Mouse (Mus musculus): ENCODE measurements around the gene Zdhhc14.

Gene Zdhhc14

DNA sequence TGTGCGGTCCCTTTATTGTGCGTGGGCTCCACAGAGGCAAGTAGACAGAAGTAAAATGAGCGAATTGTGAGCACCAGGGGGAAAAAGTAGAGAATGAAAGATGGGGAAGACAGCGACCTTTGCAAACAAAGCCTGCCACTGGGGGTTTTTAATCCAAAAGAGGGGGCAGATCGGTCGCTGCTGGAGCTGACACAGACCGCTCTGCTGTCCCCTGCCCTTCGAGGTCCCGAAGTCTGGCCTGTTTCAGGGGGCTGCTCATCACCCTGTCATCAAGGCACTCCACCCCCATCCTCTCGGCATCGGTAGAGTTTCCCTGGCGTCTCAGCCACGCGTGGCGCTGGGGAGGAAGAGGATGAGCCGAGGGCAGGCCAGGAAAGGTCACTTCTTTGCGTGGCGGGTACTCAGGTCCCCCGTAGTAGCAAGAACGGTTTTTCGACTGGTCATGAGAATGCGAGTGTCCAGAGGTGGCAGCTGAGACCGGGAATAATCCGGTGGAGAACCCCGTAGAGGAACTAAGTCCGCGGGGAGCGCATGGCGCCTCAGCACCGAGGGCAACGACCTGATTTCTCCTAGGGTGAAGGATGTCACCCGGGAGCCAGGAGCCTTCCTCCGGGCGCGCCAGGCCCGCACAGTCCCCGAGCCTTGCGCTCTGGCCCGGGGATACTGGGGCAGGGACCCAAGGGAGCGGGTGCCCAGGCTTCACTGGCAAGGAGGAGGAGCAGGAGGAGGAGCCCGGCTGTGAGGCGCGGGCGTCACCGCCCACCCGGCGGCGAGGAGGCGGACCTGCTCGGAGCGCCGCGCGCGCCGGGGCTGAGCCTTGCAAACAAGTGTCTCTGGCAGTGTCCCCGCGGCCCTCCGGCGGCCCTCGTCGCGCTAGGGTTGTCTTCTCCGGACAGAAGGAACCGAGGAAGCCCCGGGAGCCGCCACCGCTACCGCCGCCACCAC, at the start of gene Zdhhc14:
TSS of gene Zdhhc14 (plus strand) at position 757 of the 945 bp plus-strand sequence.
- DNase-seq, result peak; percentile 89 to 94

DNA sequence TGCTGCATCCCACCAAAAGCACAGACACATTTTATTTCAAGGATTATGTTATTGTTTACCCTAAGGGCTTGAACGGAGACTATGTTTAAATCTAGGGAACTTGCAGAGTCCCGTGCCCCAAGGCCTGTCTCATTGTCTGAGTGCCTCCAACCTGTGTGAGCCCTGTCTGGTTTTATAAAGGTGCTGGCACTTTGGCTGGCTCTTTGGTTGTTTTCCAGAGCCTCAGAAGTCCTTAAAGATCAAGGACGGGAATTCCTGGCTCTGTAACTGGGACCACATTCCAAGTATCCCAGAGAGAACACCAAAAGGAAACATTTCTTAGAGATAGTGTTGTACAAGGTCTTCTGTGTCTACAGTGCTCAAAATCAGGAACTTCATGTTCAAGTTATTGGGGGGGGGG, 49.1 kb upstream of the Zdhhc14 start:
- no peak for DNase-seq

DNA sequence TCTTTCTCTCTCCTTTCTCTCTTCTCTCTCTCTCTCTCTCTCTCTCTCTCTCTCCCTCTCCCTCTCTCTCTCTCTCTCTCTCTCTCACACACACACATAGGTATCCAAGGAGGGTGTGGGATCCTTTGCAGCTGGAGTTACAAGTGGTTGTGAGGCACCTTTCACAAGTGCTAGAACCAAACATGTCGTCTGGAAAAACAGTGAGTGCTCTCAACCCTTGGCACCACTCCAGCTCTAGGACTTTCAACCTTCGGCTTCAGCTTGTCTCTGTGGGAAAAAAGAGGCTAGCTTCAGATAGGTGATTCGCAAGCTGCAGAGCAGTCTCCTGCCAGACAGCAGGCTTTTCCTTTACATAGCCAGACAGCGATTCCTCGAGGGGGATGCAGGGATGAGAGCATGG, 48.6 kb upstream of the Zdhhc14 start:
- peak; percentile 31 to 52 for DNase-seq

DNA sequence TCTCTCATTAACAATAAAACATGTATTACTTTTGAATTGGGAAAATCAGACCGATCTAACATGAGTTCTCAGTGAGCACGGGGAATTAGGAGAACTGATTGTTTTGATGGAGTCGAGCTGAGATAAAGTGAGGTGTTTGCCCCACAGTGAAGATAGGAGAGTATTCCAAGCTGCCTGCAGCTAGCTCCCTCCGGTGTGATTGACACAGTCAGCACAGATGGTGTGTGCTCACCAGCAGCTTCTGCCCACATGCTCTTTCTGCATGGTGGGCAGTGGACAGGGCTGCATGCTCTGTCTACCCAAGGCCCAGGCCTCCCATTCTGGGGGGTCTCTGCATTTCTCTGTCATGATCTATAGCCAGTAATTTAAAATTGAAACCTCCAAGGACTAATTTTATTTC, 38.7 kb upstream of the Zdhhc14 start:
- no peak for DNase-seq

DNA sequence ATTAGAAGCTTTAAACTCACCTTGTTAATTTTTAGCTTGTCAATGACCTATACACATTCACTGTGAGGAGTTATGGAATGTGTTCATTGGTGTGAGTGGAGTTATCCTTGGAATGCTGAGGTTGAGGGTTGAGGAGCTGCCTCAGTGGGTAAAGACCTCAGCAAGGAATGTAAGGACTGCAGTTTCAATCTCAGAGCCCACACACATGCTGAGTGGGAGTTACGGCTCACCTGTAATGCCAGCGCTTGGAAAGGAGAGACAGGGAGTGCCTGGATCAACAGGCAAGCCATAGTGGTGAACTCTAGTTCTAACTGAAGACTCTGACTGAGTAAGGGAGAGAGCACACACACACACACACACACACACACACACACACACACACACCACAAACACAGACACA, 28.4 kb upstream of the Zdhhc14 start:
- peak in 1 of 2 experiments; percentile 24 for DNase-seq

DNA sequence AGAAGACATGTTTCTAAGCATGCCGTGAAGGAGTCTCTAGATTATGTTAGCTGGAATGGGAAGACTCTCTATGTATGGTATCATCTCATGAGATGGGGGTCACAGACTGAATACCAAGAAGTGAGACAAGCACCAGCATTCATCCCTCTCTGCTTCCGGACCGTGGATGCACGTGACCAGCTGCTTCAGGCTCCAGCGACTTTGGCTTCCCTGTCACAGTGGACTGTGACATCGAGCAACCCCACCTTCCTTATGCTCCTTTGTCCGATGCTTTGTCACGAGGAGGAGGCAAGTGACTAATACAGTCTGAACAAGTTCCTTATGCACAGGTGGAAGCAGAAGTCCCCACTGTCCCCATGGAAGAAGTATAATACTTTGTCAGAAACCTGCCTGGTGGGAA, 25.6 kb upstream of the Zdhhc14 start:
- peak; percentile 17 to 31 for DNase-seq

DNA sequence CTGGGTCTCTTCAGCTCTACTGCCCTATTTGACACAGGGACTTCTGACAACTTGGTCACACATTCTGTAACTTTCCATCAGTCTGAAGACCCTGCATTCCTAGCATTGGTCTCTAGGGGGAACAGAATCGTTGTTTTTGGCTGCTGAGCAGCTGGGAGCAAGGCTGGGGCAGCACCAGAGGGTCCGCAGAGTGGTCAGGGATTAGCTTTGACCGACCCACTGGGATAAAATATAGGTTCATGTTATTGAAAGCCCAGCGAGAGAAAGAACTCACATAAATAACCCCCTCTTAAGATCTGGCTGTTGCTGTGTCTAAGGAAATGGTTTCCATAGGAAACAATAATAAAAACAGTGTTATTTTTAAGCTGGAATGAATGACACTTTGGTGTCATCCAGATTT, 25.2 kb upstream of the Zdhhc14 start:
- DNase-seq, result peak in 1 of 2 experiments; percentile 34

DNA sequence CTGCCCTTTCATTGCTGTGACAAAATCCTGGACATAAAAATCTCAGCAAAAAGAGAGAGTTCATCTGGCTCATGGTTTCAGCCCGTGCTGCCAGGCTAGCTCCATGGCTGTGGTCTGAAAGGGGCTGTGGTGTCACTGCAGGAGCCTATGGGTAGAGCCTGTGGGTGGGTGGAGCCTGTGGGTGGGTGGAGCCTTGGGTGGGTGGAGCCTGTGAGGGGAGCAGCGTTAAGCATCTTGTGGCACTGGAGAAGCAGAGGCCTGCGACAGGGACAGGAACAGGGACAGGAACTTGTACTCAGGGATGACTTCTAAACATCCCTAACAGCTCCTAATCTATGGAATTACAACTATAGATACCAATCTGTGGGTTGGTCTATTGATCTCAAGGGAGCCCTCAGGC, 20.1 kb upstream of the Zdhhc14 start:
- DNase-seq, result no peak

DNA sequence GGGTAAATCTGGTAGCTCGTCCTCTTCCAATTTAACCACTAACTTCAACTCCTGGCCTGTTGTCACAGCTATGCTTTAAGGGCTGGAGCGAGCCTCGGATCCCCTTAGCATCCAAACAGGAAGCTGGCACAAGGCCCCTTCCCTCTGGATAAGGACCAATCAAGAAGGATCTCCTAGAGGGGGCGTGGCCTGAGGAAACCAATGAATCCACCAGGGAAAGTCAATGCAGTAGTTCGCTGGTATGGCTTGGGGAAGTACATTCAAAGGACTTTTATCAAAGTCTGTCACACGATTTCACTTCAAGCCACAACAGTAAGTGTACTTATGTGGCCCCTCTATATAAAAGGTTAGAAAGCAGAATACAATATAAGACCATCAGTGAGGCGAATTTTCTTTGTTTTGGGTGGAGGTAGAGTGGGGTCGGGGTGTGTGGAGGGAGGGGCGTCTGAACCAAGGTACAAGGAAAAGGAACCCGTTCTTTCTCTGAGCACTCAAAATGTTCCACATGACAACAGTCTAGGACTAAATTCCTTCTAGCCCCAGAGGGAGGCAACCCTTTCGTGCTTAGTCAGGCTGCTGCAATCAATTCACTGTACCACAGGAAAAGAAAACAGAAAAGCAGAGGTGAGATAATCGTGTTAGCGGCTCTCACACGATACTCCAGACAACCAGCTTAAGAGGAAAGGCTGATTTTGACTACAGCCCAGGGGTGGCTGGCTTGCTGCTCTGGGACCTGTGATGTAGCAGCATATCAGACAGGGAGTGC, 16.2 kb upstream of the Zdhhc14 start:
- DNase-seq, result peak in 1 of 2 experiments; percentile 16

DNA sequence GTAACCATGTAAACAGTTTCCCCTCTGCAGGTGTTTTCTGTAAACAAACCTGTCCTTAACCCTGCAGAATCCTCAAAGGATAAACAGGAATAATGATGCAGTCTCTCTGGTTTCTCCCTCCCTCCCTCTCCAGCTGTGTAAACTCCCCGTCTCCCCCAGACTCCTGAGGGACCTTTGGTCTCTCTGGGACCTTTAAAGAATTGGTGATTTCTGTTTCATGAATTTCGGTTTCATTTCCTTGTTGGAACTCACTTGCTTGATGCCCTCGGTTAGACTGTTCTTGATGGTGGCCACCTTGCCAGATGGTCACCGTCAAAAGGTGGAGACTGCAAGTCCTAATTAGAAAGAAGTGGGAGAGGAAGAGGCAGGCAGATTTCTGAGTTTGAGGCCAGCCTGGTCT, 8.9 kb upstream of the Zdhhc14 start:
- DNase-seq, result no peak

DNA sequence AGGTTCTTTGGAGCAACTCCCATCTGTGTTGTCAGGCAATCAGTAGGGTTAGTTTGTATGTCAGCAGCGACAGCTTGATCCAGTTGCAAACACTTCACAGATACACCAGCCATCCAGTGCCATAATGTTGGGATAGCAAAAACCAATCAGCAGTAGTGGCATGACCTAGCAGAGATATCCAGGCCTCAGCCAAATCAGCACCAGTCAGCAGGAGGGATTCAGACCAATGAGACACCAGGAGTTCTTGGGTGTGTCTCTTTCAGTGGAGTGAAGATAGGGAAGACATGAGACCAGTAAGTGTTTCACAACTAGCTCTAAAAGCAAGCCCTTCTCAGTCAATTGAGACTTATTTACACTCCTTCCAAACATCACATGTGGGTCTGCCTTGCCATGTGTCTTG, 7.7 kb upstream of the Zdhhc14 start:
- no peak for DNase-seq

DNA sequence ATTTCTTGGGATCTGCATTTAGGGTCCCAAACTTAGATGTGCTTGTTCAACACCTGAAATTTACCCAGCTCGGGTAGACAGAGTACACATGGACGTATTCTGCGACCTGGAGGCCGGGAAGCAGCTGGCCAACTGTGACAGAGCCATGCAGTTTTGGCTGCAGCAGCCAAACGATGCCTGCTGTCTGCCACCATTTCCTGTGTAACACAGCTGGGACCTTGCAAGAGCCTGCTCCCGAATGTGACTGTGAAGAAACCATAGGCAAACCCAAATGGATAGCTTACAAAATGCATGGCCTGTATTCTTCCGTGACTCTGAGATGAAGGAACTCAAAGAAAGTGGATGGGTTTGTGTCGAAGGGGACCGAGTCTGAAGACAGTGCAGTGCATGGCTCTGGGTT, 4.2 kb upstream of the Zdhhc14 start:
- no peak for DNase-seq

DNA sequence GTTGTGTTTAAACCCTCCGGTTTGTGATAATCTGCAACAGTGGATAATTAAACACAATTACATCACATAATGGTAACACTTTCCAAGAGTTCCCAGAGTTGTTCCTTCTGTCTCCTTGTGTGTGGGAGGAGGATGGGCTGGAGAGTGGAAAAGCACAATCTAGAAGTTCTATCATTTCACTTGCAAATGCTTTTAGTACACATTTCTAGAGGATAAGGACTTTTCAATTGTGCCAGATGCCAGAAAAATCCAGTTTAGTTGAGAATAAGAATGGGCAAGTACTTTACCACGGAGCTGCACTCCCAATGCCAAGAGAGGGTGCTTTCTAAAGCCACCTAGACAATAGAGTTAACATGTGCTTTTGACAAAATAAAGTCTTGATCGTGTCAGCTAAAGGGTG, 2.0 kb upstream of the Zdhhc14 start:
- no peak for DNase-seq

DNA sequence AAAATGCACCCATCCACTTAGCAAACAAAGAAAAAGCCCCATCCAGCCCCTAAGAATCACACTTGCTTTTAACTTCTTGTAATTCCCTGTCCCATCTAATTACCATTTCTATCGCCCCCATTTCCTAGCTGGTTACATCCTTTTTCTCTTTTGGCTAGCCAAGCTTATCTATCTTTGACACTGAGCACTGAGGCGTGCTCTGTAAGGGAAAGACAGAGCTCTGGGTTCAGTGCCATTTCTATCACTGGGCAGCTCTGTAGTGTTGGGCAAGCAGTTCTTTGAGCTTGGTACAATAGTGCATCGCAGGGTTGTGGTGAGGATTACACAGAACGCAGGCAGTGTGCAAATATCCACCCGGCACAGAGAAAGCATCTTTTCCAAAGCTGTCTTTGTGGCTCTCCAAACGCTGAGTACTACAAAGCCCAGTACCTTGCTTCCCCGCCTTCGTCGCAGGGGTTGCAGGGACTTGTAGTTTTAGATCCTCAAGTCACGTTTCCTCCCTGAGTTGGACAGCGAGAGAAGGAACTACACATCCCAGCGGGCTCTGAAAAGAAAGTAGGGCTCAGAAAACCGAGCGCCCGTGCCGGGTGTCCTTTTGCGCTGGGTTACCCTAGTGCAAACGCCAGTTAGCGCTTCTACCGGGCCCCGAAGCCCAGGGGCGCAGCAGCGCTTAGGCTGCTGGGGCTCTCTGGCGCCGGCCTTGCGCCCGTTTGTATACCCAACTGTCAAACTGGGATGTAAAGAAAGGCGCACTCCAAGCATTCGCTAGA, 1.1 kb upstream of the Zdhhc14 start:
- DNase-seq, result peak; percentile 88 to 92

DNA sequence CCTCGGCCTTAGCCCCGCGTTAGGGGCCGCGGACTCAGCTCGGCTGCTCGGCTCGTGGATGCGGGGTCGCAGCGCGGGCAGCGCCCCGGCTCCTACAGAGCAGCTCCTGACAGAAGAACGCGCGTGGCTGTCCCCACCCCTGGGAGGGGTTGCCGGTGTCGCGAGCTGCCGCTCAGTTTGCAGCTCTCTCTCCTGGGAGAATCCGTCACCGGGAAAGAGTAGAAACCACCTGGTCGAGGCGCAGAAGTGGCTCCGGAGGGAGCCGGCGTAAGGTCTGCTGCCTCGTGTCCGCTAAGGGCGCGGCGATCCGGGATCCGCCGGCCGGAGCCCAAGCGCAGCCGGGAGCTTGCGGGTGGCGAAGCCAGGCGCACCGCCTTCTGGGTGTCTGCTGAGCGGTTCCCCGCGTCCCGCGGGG, 396 bp downstream of the Zdhhc14 start:
- DNase-seq, result no peak

DNA sequence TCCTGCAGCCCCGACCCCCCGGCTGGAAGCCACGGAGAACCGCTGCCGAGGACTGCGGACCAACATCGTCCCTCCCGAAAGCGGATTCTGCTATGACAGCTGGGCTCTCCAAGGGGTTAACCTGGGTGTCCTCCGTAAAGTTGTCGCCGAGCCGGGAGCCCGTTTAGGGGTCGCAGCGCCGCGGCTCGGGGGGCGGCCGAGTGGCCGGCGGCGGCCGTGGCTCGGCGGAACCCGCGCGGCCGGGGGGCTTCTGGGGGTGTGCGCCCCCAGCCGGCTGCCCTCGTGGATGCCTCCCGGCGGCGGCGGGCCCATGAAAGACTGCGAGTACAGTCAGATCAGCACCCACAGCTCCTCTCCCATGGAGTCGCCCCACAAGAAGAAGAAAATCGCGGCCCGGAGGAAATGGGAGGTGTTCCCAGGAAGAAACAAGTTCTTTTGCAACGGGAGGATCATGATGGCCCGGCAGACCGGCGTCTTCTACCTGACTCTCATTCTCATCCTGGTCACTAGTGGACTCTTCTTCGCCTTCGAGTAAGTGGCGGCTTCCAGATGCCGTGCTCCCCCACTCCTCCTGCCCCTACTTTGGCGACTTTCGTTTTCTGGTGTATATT, 909 bp downstream of the Zdhhc14 start:
- DNase-seq, result peak; percentile 53 to 66

DNA sequence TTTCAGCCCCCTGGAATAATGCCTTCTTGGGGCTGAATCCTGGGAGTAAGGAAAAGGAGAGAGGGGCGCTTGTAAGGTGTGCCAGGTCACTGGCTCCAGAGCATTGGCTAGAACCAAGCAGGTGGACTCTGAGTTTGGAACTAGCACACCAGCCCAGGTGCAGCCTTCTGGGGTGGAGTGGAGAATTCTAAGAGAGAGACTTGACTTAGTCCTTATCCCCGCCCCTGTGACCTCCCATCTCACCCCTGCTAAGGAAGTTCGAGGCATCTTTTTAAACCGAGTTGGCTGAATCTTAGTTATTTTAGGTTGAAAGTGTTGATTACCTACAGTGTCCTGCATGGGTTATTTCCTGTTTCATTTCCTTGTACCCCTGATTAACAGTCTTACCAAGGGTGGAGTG, 1.5 kb downstream of the Zdhhc14 start:
- DNase-seq, result peak in 1 of 2 experiments; percentile 27

DNA sequence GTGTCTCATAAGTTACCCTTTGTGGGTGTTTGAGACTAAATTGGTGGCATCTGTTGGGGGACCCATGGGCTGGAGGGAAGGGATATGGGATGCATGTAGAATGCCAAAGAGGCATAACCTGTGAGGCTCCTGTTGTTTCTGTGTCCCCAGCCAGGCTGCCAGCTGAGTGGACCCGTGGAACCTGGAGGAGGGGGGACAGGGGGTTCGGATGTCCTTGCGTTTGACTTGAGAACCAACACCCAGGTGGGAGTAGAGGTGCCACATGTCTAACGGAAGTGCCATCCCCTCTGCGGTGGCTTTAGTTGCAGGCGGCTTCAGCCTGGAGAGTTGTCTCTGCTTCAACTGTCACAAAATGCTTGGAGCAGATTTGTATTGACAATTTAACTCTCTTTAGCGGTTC, 2.5 kb downstream of the Zdhhc14 start:
- no peak for DNase-seq

DNA sequence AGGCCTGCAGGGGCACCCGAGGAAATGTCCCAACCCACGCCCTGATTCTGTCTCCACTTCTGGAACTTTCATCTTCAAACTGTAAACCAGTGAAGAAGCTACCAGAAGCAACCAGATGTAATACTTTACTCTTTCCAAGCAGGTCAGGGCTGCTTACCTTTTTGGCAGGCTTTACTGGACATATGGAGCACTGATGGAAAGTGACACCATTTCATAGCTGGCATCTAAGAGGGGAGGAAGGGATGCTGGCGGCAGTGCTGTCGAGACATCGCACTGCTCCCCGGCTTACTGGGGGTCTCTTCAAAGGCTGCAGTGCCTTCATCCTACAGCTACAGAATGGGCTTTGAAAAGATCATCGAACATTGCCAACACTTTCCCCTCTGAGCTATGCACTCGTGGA, 5.3 kb downstream of the Zdhhc14 start:
- DNase-seq, result no peak

DNA sequence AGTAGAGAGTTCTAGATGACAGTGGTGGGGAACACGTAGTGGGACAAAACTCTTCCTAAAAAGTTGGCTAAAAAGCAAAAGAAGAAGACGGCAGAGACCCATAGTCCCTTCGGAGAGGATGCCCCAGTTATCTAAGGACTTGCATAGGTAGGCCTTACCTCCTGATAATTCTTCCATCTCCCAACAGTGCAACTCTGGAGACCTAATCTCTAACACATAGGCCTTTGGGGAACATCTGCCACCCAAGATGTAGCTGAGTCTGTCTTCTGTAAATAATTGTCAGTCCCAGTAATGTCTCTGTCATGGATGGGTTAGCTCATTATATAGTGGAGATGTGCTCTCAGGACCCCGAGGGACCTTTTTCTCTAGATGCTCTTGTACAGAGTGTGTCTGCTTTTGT, 6.6 kb downstream of the Zdhhc14 start:
- DNase-seq, result no peak

DNA sequence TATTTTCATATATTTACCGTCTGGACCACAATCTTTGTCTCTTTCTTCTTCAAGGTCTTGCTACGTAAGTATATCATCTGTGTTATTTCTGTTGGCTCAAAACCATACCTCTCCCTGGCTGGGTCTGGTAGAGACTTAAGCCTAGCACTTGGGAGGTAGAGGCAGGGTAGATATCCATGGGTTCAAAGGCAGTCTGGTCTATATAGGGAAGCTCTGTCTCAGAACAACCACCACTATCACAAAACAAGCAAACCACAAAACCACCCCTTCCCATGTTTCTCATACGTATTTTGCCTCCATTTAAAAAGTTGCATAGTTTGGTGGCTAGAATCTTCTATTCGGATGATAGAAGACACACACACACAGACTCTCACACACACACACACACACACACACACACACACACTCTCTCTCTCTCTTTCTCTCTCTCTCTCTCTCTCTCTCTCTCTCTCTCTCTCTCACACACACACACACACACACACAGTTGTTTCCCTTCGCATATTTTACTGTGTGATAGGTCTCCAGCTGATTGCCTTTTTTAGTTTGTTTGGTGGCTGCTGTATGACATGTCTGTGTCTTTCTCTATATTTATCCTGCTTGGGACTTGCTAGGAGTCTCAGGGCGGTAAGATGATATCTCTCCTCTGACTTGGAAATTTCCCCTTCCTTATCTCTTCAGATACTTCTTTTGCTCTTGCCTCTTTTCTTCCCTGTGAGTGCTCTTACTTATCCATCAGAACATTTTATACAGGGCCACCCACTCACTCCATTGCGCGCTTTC, 11.8 kb downstream of the Zdhhc14 start:
- DNase-seq, result no peak

DNA sequence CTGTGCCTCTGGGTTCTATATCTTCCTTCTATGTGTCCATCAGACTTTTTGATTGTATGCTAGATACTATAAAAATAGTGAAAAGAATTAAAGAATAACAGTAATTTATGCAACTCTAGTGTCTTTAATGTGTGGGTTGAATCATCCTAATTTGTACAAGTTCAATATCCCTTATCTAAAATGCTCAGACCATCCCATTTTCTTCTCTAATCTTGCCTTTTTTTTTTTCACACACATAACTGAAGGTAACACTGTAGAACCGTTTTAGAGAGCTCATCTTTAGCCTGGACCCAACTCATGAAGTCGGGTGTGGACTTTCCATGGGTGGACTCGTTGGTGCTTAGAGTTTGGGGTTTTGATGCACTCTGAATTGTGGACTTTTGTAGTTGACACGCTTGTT, 12.6 kb downstream of the Zdhhc14 start:
- DNase-seq, result no peak

All from kidney, postnatal 4 days (tissue).